Comparison of ENCODE assay signal across 8 mouse cellular contexts in genomic region chr6:38252766-38253735, GRCm38 (mm10). TPM values are rescaled to one million over a fixed set of nuclear protein-coding genes. Genes with fewer than 3 reads are reported as not detected.
A peak's percentile ranks its signal among the peaks of the same experiment; 100 is the strongest.
DNase-seq lines count a peak whose midpoint lies in the region; ATAC-seq and TF ChIP-seq lines count a peak whose summit lies in the region.

No protein-coding gene starts in this region.

- H3K9ac ChIP-seq in kidney, embryonic 14.5 days (ENCODE audit: low read depth, low read length) = peak overlapping the region; percentile 81
- H3K9ac ChIP-seq in liver, embryonic 14.5 days (replicated peaks) = peak overlapping the region; percentile 42; the same call in 1 of the 2 replicates
- peak overlapping the region; percentile 71 for H3K9ac ChIP-seq in stomach, postnatal 0 days (ENCODE audit: low read length)

- no peaks in the 10 kb centered on the region for H3K36me3 ChIP-seq in kidney, embryonic 14.5 days (ENCODE audit: control insufficient read depth, insufficient read depth, low read length)
- H3K36me3 ChIP-seq in liver, embryonic 14.5 days (replicated peaks; ENCODE audit: control insufficient read depth, insufficient read depth, low read depth) = no peaks in the 10 kb centered on the region
- no peaks in the 10 kb centered on the region for H3K36me3 ChIP-seq in stomach, postnatal 0 days (ENCODE audit: control insufficient read depth, insufficient read depth, low read length)

- no peaks in the 10 kb centered on the region for H3K9me3 ChIP-seq in kidney, embryonic 14.5 days (ENCODE audit: control insufficient read depth, low read length)
- H3K9me3 ChIP-seq in liver, embryonic 14.5 days (ENCODE audit: control insufficient read depth, low read length) = no peaks in the 10 kb centered on the region
- no peaks in the 10 kb centered on the region for H3K9me3 ChIP-seq in stomach, postnatal 0 days (ENCODE audit: control insufficient read depth, low read length)

- TF ChIP-seq CTCF in liver, embryonic 14.5 days (IDR thresholded peaks at IDR 0.05; ENCODE audit: low read depth) = no peak
- no peak for TF ChIP-seq CTCF in stomach, postnatal 0 days (IDR thresholded peaks at IDR 0.05; ENCODE audit: low read depth)

- H3K27me3 ChIP-seq in kidney, embryonic 14.5 days (ENCODE audit: control insufficient read depth, insufficient read depth, low read length) = no peaks in the 10 kb centered on the region
- peaks cover 25% of the 10 kb centered on the region for H3K27me3 ChIP-seq in liver, embryonic 14.5 days (ENCODE audit: control insufficient read depth, insufficient read depth, low read length)
- H3K27me3 ChIP-seq in stomach, postnatal 0 days (ENCODE audit: control insufficient read depth, insufficient read depth, low read length) = no peaks in the 10 kb centered on the region

- peaks cover 20% of the 10 kb centered on the region for H3K4me1 ChIP-seq in kidney, embryonic 14.5 days (ENCODE audit: control insufficient read depth, insufficient read depth, low read length)
- peaks cover 0 to 3% of the 10 kb centered on the region in 2 experiments; a peak in 3 of 4 replicates for H3K4me1 ChIP-seq in liver, embryonic 14.5 days (replicated peaks; ENCODE audit: control insufficient read depth in 2 of 2, insufficient read depth in 2 of 2, low read length in 1 of 2)
- no peaks in the 10 kb centered on the region; the same call in 1 of the 2 replicates for H3K4me1 ChIP-seq in stomach, postnatal 0 days (replicated peaks; ENCODE audit: control insufficient read depth, insufficient read depth)

- H3K4me3 ChIP-seq in kidney, embryonic 14.5 days (ENCODE audit: low read length) = peak overlapping the region; percentile 59
- peak overlapping the region; percentile 51 to 59 for H3K4me3 ChIP-seq in liver, embryonic 14.5 days (ENCODE audit: insufficient read depth in 1 of 2, low read depth in 2 of 2, low read length in 2 of 2)
- H3K4me3 ChIP-seq in stomach, postnatal 0 days (ENCODE audit: low read depth, low read length) = peak overlapping the region; percentile 73

- no peak for TF ChIP-seq EP300 in liver, embryonic 14.5 days (IDR thresholded peaks at IDR 0.05; ENCODE audit: low read depth)
- no peak for TF ChIP-seq EP300 in stomach, postnatal 0 days (optimal IDR thresholded peaks at IDR 0.05)

- H3K27ac ChIP-seq in kidney, embryonic 14.5 days (ENCODE audit: low read depth, low read length) = peak overlapping the region; percentile 65
- no peak overlapping the region for H3K27ac ChIP-seq in liver, embryonic 14.5 days
- peak overlapping the region; percentile 65; the same call in 1 of the 2 replicates for H3K27ac ChIP-seq in stomach, postnatal 0 days (replicated peaks)

- 3% methylated on average over 19 of the region's 19 CpGs for WGBS in kidney, embryonic 14.5 days
- WGBS in liver, embryonic 14.5 days (ENCODE audit: insufficient replicate concordance) = 21% methylated on average over 19 of the region's 19 CpGs
- WGBS in stomach, postnatal 0 days = 9% methylated on average over 19 of the region's 19 CpGs

- peak overlapping the region; percentile 74 for H3K4me2 ChIP-seq in kidney, embryonic 14.5 days (replicated peaks; ENCODE audit: low read depth, low read length)
- peak overlapping the region; percentile 80 for H3K4me2 ChIP-seq in liver, embryonic 14.5 days (ENCODE audit: low read depth)
- H3K4me2 ChIP-seq in stomach, postnatal 0 days (replicated peaks; ENCODE audit: low read depth) = peak overlapping the region; percentile 98

- ATAC-seq in kidney, embryonic 14.5 days (ENCODE audit: low FRiP score, low TSS enrichment) = no peak
- ATAC-seq in granulocyte monocyte progenitor cell, adult 5-6 weeks (replicated peaks; ENCODE audit: poor library complexity, severe bottlenecking) = 0 out of 2 replicates have a peak, but pooled peaks have one; percentile 15
- no peak for ATAC-seq in liver, embryonic 14.5 days (ENCODE audit: insufficient read depth)
- no peak for ATAC-seq in stomach, postnatal 0 days (ENCODE audit: low FRiP score, low TSS enrichment)

- DNase-seq in kidney, postnatal 25 days = no peak
- peak; percentile 39 for DNase-seq in R1 (ENCODE audit: low read depth, low spot score)
- no peak for DNase-seq in liver, embryonic 14.5 days (ENCODE audit: low read depth in 3 of 3, low spot score in 3 of 3)
- no peak for DNase-seq in stomach, postnatal 0 days (ENCODE audit: low spot score)
- DNase-seq in adipocyte (ENCODE audit: low spot score) = no peak
- no peak for DNase-seq in right cerebral cortex, adult 18-20 months

RNA-seq across cellular contexts. Expression of gene D630045J12Rik, which starts 0.8 kb away (rescaled TPM):
- polyA plus RNA-seq in kidney, embryonic 14.5 days (2014; fragmentation: Nextera tagmentation; extraction: Ambion mirVana) = 7.9 and 12.3 TPM in 2 replicates
- 2.0 and 2.2 TPM in 2 replicates for total RNA-seq in granulocyte monocyte progenitor cell, adult 5-6 weeks (2014; fragmentation: Nextera tagmentation)
- 0.15 and 0.22 TPM in 2 replicates for total RNA-seq in granulocyte monocyte progenitor cell, adult 5-6 weeks (2017)
- polyA plus RNA-seq in liver, embryonic 14.5 days (2012; rRNA removed) = 0.31 and 0.36 TPM in 2 replicates
- polyA plus RNA-seq in liver, embryonic 14.5 days (2014; fragmentation: Nextera tagmentation; extraction: Ambion mirVana) = 0.10 and 0.23 TPM in 2 replicates
- 0.70 and 1.1 TPM in 2 replicates for polyA plus RNA-seq in stomach, postnatal 0 days (2015; fragmentation: Nextera tagmentation; extraction: Ambion mirVana)

RNA-seq across cellular contexts. Expression of gene Zc3hav1l, which starts 46.0 kb away (rescaled TPM):
- polyA plus RNA-seq in kidney, embryonic 14.5 days (2014; fragmentation: Nextera tagmentation; extraction: Ambion mirVana) = 10.9 and 14.9 TPM in 2 replicates
- total RNA-seq in granulocyte monocyte progenitor cell, adult 5-6 weeks (2014; fragmentation: Nextera tagmentation) = 19.3 and 23.8 TPM in 2 replicates
- total RNA-seq in granulocyte monocyte progenitor cell, adult 5-6 weeks (2017) = 4.1 and 5.1 TPM in 2 replicates
- polyA plus RNA-seq in liver, embryonic 14.5 days (2012; rRNA removed) = 3.9 and 4.7 TPM in 2 replicates
- polyA plus RNA-seq in liver, embryonic 14.5 days (2014; fragmentation: Nextera tagmentation; extraction: Ambion mirVana) = 1.4 and 1.8 TPM in 2 replicates
- 2.1 and 2.3 TPM in 2 replicates for polyA plus RNA-seq in stomach, postnatal 0 days (2015; fragmentation: Nextera tagmentation; extraction: Ambion mirVana)
